Mouse (Mus musculus): Measurements from ENCODE around the gene Cmss1.

DNA sequence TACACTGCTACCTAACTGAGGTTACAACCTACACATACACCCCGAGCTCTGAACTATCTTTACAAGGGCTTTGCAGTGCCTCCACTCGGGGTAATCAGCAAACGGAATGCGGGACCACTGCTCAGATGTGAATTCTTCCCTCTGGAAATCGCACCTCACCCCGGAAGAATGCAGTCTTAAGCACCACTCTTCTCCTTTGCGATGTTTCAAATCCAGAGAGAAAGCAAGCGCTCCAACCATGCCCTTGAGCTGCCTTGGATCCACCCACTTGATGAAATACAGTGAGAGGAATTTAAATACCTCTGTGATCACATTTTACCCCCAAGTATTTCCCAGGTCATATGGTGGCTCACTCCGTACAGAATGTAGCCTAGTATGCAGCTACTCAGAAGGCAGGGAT lies 189.6 kb downstream of the Cmss1 start:
- no peak for TF ChIP-seq CTCF (IDR thresholded peaks at IDR 0.05; ENCODE audit: low read depth)
- TF ChIP-seq EP300 (IDR thresholded peaks at IDR 0.05; ENCODE audit: low read depth), result no peak
